Mouse (Mus musculus) induced T-regulatory cell, adult 2 months (primary cell): Measurements from ENCODE around the gene Exoc3l4.

Source experiments
- DNase-seq: peaks from one replicate; pipeline ENCODE4 v3.0.0-alpha.2; 2012; ENCODE audit warnings: low read depth

The Exoc3l4 gene

DNA sequence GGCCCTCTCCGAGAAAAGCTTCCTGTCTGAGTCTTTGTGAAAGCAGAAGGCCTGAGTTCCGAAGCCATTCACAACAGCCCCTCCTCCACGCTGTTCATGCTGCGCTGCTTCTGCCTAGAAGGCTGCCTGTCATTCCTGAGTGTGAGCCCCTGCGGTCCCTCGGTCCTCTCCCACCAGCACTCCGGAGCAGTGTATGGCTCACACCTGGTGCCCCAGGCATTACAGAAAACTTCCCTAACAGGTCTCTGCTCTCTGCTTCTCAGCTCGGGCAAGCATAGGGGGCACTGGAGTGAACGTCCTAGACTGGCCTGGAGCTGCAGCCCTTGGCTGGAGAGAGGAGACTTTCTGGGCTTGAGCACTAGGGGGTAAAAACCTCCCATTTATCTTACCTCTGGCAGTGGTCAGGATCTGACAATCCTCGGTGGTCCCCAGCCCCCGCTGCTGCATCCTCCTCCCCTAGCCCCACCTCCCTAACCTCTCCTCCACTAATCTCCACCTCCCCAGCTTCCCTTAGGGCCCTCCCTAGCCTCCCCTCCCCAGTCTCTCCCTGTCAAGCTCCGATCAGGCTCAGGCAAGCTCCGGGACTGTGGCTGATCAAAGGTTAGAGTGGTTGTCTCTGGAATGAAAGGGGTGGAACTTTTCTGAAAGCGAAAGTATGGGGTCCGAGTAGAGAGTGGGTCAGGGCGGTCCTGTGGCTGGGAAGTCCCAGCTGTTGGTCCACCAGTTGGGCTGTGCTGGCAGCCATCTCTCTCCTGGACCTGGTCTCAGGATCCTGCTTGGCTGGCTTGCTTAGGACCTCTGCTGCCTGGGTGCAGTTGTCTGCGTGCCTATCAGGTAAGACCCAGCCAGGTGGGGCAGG lies at the start of gene Exoc3l4:
TSS of gene Exoc3l4 (plus strand) at position 97 of the 859 bp plus-strand sequence.
- no peak for DNase-seq

DNA sequence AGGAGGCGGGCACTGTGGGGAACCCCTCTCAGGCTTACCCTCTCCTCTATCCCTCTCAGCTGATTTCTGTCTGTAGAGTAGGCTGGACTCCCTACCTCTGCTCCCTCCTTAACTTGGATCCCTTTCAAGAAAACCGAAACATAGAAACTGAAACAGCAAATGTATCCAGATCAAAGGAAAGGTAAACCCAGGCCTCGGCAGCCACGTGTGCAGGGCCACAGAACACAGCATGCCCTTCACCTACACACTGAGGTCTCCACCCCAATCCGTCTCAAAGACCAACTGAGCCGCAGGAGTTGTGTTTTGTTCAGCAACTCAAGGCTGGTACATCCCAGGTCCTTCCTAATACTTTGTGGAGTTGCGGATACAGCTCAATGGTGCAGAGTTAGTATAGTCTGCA lies 49.8 kb upstream of the Exoc3l4 start:
- no peak for DNase-seq

DNA sequence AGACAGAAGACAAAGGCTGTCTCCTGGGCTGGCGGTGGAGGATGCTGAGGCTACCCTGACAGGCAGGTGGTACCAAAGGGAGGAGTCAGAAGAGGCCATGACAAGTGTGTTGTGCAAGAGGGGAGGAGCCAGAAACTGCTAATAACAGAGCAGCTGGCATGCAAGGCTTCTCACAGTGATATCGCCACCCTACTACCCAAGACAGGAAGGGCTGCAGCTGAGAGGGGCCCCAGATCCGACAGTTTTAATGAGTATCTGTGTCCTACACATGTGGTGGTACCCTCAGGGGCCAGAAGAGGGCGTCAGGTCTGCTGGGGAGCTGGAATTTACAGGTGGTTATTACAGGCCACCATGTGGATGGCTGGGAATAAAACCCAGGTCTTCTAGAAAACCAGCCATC lies 46.6 kb upstream of the Exoc3l4 start:
- DNase-seq = no peak

- DNase-seq = no peak
Measured at GRCm38 (mm10) chr12:111371905-111372304, 44.9 kb upstream of the Exoc3l4 start.

- DNase-seq = no peak
Measured at GRCm38 (mm10) chr12:111373411-111373810, 43.4 kb upstream of the Exoc3l4 start.

GRCm38 (mm10) chr12:111374727-111375126 lies 42.1 kb upstream of the Exoc3l4 start:
- no peak for DNase-seq

GRCm38 (mm10) chr12:111375559-111375958 lies 41.3 kb upstream of the Exoc3l4 start:
- no peak for DNase-seq

- DNase-seq = peak; percentile 27
Measured at GRCm38 (mm10) chr12:111376053-111376452, 40.8 kb upstream of the Exoc3l4 start.

GRCm38 (mm10) chr12:111376826-111377331 lies 39.9 kb upstream of the Exoc3l4 start:
- no peak for DNase-seq

DNA sequence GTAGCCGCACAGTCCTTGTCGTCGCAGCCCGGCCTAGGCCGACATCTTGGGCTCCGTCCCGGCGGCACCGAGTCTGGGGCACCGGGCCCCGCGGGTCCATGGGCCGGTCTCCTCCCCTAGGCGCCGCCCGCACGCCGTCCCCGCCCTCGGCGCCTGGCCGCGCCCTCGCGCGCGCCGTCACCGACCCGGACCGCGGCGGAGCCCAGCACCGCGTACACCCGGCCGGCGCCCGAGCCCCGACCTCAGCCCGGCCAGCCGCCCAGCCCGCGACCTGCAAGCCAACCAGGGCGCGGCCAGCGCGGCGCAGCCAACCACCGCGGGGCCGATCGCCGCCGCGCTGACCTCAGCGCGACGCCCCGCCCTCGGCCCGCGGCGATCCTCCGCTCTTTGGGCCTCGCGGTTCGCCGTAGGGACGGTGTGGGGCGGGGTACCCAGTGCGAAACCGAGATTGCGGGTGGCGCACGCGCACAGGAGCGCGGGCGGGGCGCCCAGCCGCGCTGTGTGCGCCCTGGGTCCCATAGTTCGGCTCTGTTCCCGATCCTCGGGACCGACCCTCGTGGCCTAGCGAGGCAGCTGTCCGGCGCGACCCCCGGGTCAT lies 39.3 kb upstream of the Exoc3l4 start, which contains the start of gene Cdc42bpb:
TSS of gene Cdc42bpb (minus strand) at position 343 of the 598 bp plus-strand sequence.
- DNase-seq = peak; percentile 79

DNA sequence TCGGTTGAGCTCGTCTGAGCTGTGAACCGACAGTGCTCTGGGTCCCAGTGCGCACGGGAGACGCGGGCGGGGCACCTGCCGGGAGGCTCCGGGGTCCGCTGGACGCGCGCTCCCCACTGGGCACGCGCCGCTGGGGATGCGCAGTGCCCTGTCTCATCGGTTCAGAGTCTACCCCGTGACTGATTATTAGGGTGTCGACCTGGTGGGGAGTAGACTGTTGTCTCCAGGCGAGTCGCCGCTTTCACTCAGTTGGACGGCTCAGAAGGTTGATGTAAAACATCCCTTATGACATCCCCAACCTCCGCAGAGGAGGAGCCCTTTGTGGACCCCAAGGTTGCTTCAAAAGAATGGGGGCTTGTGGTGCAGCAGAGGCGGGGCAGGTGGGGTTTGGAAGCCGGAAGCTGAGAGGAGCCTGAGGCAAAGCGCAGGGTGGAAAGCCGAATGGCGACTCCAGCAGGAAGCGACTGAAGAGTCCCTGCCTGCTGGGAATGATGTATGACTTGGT lies 38.8 kb upstream of the Exoc3l4 start:
- DNase-seq = no peak

DNA sequence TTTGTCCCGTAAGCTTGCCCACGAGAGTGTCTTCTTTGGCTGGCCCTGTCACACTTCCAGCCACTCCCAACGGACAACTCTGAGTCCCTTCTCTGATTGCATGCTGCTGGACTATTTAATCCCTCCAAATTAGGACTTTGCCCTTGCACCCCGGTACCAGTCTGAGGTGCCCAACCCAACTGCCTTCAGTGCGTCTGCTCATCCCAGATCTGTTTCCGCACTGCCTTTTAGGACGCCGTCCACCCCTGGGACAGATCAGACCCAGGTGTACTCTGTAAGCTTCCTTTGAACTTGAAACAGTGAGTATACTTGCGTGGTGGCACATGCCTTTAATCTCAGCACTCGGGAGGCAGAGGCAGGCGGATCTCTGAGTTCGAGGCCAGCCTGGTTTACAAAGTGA lies 38.0 kb upstream of the Exoc3l4 start:
- DNase-seq = no peak

DNA sequence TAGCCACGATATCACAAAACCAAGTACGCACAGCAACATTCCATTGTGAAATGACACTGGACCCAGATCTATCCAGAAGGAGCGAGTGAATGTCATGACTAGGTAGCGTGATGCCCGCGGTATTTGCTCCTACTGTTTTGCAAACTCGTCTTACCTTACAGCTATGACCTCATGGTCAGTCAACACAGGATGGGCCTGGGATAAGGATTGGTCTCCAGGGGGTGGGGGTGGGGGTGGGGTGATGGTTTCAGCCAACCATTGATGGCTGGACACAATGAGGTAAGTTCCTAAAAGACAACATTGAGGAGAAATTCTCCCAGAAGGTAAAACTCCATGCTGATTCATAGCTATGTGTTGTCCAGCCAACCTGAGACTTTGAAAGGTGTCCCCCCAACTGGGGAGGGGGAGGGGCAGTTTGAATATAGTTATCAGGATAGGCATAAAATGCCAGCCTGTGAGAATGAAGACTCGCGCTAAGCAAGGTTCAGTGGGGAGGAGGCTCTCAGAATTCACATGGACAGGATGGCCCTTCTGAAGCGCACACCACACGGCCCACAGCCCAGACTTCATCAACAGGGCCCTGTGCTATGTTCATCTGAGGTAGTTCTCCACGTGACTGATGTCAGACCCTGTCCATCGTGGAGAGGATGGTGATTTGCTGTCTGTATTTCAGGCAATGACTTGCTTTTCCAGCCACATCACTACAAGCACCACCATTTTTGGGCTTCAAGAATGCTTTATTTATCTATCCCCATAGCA lies 30.8 kb upstream of the Exoc3l4 start:
- DNase-seq = no peak

GRCm38 (mm10) chr12:111386642-111387120 lies 30.1 kb upstream of the Exoc3l4 start:
- no peak for DNase-seq

GRCm38 (mm10) chr12:111387146-111387545 lies 29.7 kb upstream of the Exoc3l4 start:
- no peak for DNase-seq

- DNase-seq = no peak
Measured at GRCm38 (mm10) chr12:111394008-111394407, 22.8 kb upstream of the Exoc3l4 start.

DNA sequence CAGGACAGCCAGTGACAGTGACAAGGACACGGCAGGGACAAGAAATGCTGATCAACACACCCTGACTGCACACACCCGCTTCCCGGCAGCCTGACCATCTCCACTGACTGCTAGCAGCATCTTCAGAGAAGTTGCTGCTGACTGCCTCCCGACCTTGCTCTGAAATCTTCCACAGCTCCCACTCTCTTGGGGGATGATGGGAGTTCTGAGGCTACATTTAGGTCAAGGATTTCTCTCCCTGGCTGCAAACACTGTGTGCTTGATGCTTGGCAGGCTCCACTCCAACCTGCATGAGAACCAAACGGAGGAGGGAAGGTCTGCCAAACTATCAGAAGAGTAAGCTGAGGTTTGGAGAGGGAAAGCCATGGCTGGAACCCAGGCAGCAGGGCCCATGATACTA lies 19.8 kb upstream of the Exoc3l4 start:
- DNase-seq = no peak

- peak; percentile 71 for DNase-seq
Measured at GRCm38 (mm10) chr12:111401454-111402184, 15.2 kb upstream of the Exoc3l4 start.

- no peak for DNase-seq
Measured at GRCm38 (mm10) chr12:111404880-111405279, 11.9 kb upstream of the Exoc3l4 start.

DNA sequence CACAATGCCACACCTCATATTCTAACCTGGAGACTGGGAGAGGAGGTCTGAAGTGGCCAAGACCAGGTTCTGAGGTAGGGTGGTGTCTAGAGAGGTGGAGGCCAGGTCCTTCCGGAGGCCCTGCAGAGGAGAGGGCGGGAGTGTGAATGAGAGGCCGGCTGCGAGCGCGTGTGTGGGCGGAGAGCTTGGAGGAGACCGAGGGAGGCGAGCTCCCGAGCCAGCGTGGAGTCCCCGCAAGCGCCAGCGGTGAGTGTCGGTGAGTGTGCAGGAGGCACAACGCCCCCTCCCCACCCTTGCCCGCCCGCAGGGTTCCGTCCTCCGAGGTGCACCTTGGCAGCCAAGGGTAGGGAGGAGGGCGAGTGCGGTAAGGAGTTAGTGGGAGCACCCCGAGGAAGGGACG lies 10.2 kb upstream of the Exoc3l4 start, which contains the start of gene Lbhd2:
TSS of gene Lbhd2 (plus strand) at position 188 of the 400 bp plus-strand sequence.
- peak; percentile 17 for DNase-seq

- no peak for DNase-seq
Measured at GRCm38 (mm10) chr12:111409583-111409982, 7.2 kb upstream of the Exoc3l4 start.
